Mouse (Mus musculus): Measurements from ENCODE around the gene Senp3.
"Not testable (repeated sequence)": the region's sequence is repeated elsewhere in the genome, so short reads cannot be mapped to it uniquely, and the experiment has no call there.

The Senp3 gene

GRCm38 (mm10) chr11:69656065-69656455 is 25.8 kb downstream of the Senp3 start:
- DNase-seq (ENCODE audit: extremely low spot score, low read depth, low spot score) = no peak

DNA sequence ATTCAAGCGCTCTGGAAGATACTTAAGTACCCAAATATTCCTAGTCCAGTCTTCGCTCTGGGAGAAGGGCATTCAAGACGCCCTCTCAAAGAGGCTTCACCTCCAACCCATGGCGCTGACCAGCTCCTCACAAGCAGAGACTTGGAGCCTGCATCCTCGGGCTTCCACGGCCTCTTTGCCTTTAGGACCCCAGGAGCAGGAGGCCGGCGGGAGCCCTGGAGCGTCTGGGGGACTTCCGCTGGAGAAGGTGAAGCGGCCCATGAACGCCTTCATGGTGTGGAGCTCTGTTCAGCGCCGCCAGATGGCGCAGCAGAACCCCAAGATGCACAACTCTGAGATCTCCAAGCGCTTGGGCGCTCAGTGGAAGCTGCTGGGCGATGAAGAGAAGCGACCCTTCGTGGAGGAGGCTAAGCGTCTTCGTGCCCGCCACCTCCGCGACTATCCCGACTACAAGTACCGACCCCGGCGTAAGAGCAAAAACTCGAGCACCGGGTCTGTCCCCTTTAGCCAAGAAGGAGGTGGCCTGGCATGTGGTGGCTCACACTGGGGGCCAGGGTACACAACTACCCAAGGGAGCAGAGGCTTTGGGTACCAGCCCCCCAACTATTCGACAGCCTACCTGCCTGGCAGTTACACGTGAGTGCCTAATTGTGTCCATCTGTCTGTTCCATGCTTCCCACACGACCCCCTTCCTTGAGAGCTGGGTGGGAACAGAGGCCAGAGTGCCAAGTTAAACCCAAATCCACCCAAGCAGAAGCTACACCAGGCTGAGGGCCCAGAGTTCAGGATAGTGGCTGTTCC is 26.4 kb downstream of the Senp3 start, which contains the start of gene Sox15:
Gene Sox15, plus strand, starts transcription at position 51 of the 801 bp plus-strand sequence.
- peak; percentile 72 for DNase-seq (ENCODE audit: extremely low spot score, low read depth, low spot score)

- no peak for DNase-seq (ENCODE audit: extremely low spot score, low read depth, low spot score)
Measured at GRCm38 (mm10) chr11:69654760-69655159, 27.1 kb downstream of the Senp3 start.

- no peak for DNase-seq (ENCODE audit: extremely low spot score, low read depth, low spot score)
Measured at GRCm38 (mm10) chr11:69653399-69653798, 28.5 kb downstream of the Senp3 start.

GRCm38 (mm10) chr11:69645860-69646259 is 36.0 kb downstream of the Senp3 start:
- no peak for DNase-seq (ENCODE audit: extremely low spot score, low read depth, low spot score)

GRCm38 (mm10) chr11:69635471-69635870 is 46.4 kb downstream of the Senp3 start:
- DNase-seq (ENCODE audit: extremely low spot score, low read depth, low spot score) = no peak

GRCm38 (mm10) chr11:69633128-69633866 is 48.6 kb downstream of the Senp3 start:
- no peak for DNase-seq (ENCODE audit: extremely low spot score, low read depth, low spot score)

DNA sequence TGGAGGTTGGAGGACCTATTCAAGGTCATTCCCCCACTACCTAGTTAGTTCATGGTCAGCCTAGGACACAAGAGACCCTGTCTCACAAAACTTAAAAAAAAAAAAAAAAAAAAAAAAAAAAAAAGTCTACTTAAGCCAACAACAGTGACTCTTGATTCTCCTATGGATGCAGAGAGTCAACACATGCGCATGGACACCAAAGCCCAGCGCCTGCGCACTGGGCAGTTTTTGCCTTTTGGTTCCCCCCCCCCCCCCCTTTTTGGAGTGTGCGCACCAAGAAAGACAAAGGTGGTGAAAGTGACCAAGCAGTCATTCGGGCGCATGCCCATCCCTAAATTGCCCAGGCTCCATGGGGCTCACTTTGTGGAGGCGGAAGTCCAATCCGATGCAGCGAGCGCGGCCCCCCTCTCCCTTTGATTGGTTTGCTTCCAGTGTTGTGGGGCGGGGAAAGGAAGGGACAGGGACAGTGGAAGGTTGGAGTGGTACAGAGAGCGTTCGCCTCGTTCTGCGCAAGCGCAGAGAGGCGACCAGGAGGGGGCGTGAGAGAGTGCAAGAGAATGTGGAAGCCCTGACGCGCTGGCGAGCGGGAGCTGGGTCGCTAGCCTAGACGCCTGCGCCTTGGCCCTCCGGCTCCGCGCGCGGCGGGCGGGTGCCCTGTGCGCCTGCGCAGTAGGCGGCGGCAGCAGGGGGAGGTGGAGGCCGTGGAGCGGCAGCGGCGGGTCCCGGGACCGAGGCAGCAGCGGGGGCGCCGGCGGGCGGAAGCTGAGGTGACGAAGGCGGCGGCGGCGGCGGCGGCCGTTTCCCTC is 49.4 kb downstream of the Senp3 start, which contains the start of gene Fxr2:
Gene Fxr2, plus strand, starts transcription at position 707 of the 806 bp plus-strand sequence.
- DNase-seq (ENCODE audit: extremely low spot score, low read depth, low spot score) = peak; percentile 100

DNA sequence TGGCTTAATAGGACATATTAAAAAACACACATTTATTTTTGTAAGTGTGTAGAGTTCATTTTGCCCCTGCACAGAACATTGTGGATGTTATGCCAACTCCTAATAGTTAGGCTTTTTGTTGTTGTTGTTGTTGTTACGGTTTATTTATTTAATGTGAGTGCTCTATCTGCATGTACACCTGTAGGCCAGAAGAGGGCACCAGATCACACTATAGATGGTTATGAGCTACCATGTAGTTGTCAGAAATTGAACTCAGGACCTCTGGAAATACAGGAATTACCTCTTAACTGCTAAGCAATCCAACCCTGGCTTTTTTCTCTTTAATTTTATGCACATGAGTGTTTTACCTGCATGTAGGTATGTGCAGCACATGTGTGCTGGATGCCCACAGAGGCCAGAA is 52.1 kb downstream of the Senp3 start:
- no peak for DNase-seq (ENCODE audit: extremely low spot score, low read depth, low spot score)

GRCm38 (mm10) chr11:69628286-69628685 is 53.6 kb downstream of the Senp3 start:
- DNase-seq (ENCODE audit: extremely low spot score, low read depth, low spot score) = peak; percentile 88

DNA sequence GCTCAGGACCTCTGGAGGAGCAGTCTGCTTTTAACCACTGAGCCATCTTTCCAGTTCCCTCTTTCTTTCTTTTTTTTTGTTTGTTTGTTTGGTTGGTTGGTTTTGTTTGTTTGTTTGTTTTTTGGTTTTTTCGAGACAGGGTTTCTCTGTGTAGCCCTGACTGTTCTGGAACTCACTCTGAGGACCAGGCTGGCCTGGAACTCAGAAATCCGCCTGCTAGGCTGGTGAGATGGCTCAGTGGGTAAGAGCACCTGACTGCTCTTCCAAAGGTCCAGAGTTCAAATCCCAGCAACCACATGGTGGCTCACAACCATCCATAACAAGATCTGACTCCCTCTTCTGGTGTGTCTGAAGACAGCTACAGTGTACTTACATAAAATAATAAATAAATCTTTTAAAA is 57.5 kb downstream of the Senp3 start:
- not testable (repeated sequence) for DNase-seq (ENCODE audit: extremely low spot score, low read depth, low spot score)

Measured in hindlimb bud, embryonic 11.5 days (tissue).